Mouse (Mus musculus): Measurements from ENCODE around the gene Fam174a. TPM values are rescaled to one million over a fixed set of nuclear protein-coding genes. Genes with fewer than 3 reads are reported as not detected.

Gene Fam174a
- polyA plus RNA-seq, 1 experiment from 2014 or later, result 25.1 TPM

DNA sequence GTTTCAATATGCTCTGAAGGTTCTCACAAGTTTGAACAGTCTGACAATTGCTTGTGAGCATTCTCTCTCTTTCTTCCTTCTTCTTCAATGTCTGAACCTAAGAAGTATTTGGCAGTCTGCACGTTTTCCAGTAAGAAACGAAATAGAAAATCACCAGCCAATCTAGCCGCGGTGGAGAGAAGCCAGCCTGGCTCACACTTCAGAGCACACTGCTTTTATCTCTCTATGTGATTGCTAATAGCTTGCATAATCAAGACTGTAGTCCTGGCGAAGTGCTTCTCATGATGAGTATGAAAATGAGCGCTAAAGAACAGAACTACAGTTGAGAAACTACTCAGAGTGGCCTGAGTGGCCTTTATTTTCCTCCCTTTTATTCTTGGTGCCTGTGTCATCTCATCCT is 62.0 kb downstream of the Fam174a start:
- 76% methylated on average over 6 of the region's 6 CpGs for WGBS
- no peak for ATAC-seq (ENCODE audit: low FRiP score, low TSS enrichment)
- Histone ChIP-seq H3K4me2 (replicated peaks; ENCODE audit: low read depth, low read length) (no peak overlapping the region), H3K27ac (ENCODE audit: low read depth, low read length) (no peak overlapping the region), H3K36me3 (ENCODE audit: control insufficient read depth, insufficient read depth, low read length) (no peaks in the 10 kb centered on the region), H3K27me3 (ENCODE audit: control insufficient read depth, insufficient read depth, low read length) (no peaks in the 10 kb centered on the region), H3K9ac (ENCODE audit: low read depth, low read length) (no peak overlapping the region), H3K4me1 (ENCODE audit: control insufficient read depth, insufficient read depth, low read length) (no peaks in the 10 kb centered on the region), H3K4me3 (ENCODE audit: low read length) (no peak overlapping the region), H3K9me3 (ENCODE audit: control insufficient read depth, low read length) (no peaks in the 10 kb centered on the region)

DNA sequence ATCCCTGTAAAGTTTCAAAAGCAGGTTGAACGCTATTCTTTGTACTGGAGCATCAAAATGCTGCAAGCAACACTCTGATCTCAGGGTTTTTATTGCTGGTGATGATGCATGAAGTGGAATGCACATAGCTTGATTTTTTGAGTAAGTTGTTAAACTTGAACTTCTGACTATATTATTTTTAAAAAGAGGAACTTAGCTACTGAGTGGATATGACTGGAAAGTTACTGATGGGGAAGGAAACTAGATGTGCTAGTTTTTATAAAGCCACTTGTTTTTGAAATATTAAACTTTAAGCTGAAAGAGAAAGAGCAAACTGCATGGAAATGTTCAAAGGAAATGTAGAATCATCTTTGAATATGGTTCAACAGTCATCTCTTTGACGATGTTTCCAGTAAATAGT is 67.6 kb downstream of the Fam174a start:
- H3K4me1 ChIP-seq (ENCODE audit: control insufficient read depth, insufficient read depth, low read length), result no peaks in the 10 kb centered on the region
- no peak for ATAC-seq (ENCODE audit: low FRiP score, low TSS enrichment)
- no peaks in the 10 kb centered on the region for H3K36me3 ChIP-seq (ENCODE audit: control insufficient read depth, insufficient read depth, low read length)
- H3K9ac ChIP-seq (ENCODE audit: low read depth, low read length), result no peak overlapping the region
- no peak overlapping the region for H3K4me2 ChIP-seq (replicated peaks; ENCODE audit: low read depth, low read length)
- WGBS, result 78% methylated on average over 2 of the region's 2 CpGs
- no peak overlapping the region for H3K4me3 ChIP-seq (ENCODE audit: low read length)
- no peaks in the 10 kb centered on the region for H3K27me3 ChIP-seq (ENCODE audit: control insufficient read depth, insufficient read depth, low read length)
- no peak overlapping the region for H3K27ac ChIP-seq (ENCODE audit: low read depth, low read length)
- H3K9me3 ChIP-seq (ENCODE audit: control insufficient read depth, low read length), result no peaks in the 10 kb centered on the region

Measured in kidney, embryonic 14.5 days (tissue).